1 mouse cellular context compared by ENCODE assay signal in the genomic region with DNA sequence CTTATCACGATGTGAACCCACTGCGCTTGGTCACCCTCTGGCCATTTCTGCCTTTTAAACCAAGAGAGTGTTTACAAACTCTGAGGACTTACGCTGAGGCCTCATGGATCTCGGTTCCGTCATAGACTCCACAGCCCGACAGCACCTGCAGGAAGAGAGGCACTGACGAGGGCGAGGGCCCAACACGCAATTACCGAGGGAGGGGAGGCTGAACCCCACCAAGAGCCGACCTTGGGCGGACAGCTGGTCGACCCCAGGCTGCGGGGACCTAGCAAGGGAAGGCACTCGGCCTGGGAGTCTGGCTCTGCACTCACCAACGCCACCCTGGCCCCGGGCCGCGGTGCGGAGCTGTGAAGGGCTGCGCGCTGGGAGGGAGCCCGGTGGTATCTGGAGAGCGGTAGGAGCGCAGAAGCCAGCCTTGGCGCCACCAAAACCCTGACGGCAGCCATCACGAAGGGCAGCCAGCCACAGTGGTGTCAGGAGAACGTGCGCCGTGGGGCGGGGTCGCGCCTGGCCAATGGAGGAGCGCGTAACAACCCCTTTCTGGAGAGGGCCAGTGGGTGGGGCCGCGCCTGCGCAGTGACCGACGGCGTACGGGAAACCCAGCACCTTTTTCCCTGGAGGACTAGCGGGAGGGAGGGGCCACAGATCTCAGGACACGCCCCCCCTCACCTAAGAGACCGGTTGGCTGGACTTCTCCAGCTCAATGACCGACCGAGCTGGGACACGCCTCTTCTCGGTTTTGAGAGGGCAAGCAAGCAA.
TF ChIP-seq lines count a peak whose summit lies in the region.

A gene (minus strand): TSS at position 502 of the 762 bp plus-strand sequence.

TF ChIP-seq in CH12.LX, 34 proteins besides CTCF, POLR2A, EP300 and RAD21 (continued from another document):
- no peak for TF ChIP-seq JUN (IDR thresholded peaks at IDR 0.05; ENCODE audit: insufficient read depth, low read depth, low read length)
- peak; percentile 50; the same call in 1 of the 2 replicates for TF ChIP-seq BHLHE40 (IDR thresholded peaks at IDR 0.05; ENCODE audit: low read depth, low read length)
- TF ChIP-seq MEF2A (IDR thresholded peaks at IDR 0.05; ENCODE audit: borderline replicate concordance, low read depth, low read length): 0 out of 2 replicates have a peak, but pooled peaks have one; percentile 39
- peak; percentile 59; the same call in 1 of the 2 replicates for TF ChIP-seq MAX (IDR thresholded peaks at IDR 0.05; ENCODE audit: low read length)
- TF ChIP-seq ZNF384 (IDR thresholded peaks at IDR 0.05; ENCODE audit: low read depth, low read length): no peak
- TF ChIP-seq CHD1 (IDR thresholded peaks at IDR 0.05; ENCODE audit: low read depth, low read length): no peak
- TF ChIP-seq ETS1 (conservative IDR thresholded peaks at IDR 0.05; ENCODE audit: low read depth, low read length): no peak
- TF ChIP-seq NRF1 (IDR thresholded peaks at IDR 0.05; ENCODE audit: low read depth, low read length): peak; percentile 100
- peak; percentile 71 for TF ChIP-seq ELF1 (IDR thresholded peaks at IDR 0.05; ENCODE audit: low read depth, low read length)
- TF ChIP-seq ZKSCAN1 (IDR thresholded peaks at IDR 0.05; ENCODE audit: borderline replicate concordance, low read depth, low read length): no peak
- TF ChIP-seq KAT2A (IDR thresholded peaks at IDR 0.05; ENCODE audit: insufficient replicate concordance, low read length): 0 out of 2 replicates have a peak, but pooled peaks have one; percentile 30
- no peak for TF ChIP-seq JUND (conservative IDR thresholded peaks at IDR 0.05; ENCODE audit: low read depth, low read length)
- peak; percentile 69 for TF ChIP-seq HCFC1 (IDR thresholded peaks at IDR 0.05; ENCODE audit: low read depth, low read length)
- 0 out of 2 replicates have a peak, but pooled peaks have one; percentile 15 for TF ChIP-seq CHD2 (IDR thresholded peaks at IDR 0.05; ENCODE audit: low read length)
- TF ChIP-seq MAZ (IDR thresholded peaks at IDR 0.05; ENCODE audit: low read depth, low read length): peak; percentile 31; the same call in 1 of the 2 replicates
- TF ChIP-seq MXI1 (IDR thresholded peaks at IDR 0.05; ENCODE audit: low read depth, low read length): peak; percentile 91
- no peak for TF ChIP-seq USF1 (IDR thresholded peaks at IDR 0.05; ENCODE audit: low read depth, low read length)
- TF ChIP-seq IRF4 (IDR thresholded peaks at IDR 0.05; ENCODE audit: low read depth, low read length): peak; percentile 38; the same call in 1 of the 2 replicates
- peak; percentile 91 for TF ChIP-seq TCF12 (IDR thresholded peaks at IDR 0.05; ENCODE audit: low read depth, low read length)
- peak; percentile 90 for TF ChIP-seq ZMIZ1 (IDR thresholded peaks at IDR 0.05; ENCODE audit: low read depth, low read length)
- no peak for TF ChIP-seq MAFK (IDR thresholded peaks at IDR 0.05; ENCODE audit: insufficient replicate concordance, low read length)
